Mouse (Mus musculus) intestine, postnatal 0 days (tissue): Measurements from ENCODE around the gene Bmx. TPM values are rescaled to one million over a fixed set of nuclear protein-coding genes. Genes with fewer than 3 reads are reported as not detected.

Source experiments
- ATAC-seq: fragments of 200-750 bp; cut with Nextera tagmentation; 2 replicates; pipeline ENCODE4 v1.8.0; 2017; ENCODE audit warnings: mild to moderate bottlenecking, moderate TSS enrichment, moderate library complexity
- H3K27ac ChIP-seq: fragments of 300-500 bp; sonication (generic); 2 replicates; pipeline ENCODE4 v1.5.1; 2014; ENCODE audit warnings: mild to moderate bottlenecking, low read depth, low read length, moderate library complexity
- H3K27me3 ChIP-seq: fragments of 300-500 bp; sonication (generic); replicated peaks from 2 replicates; pipeline ENCODE4 v1.6.1; 2014; ENCODE audit warnings: low read length, mixed read lengths; ENCODE audit not compliant: control insufficient read depth, insufficient read depth
- H3K36me3 ChIP-seq: fragments of 300-500 bp; sonication (generic); 2 replicates; pipeline ENCODE4 v1.6.1; 2014; ENCODE audit warnings: mild to moderate bottlenecking, moderate library complexity; ENCODE audit not compliant: control insufficient read depth, insufficient read depth
- H3K4me1 ChIP-seq: fragments of 300-500 bp; sonication (generic); replicated peaks from 2 replicates; pipeline ENCODE4 v1.6.1; 2014; ENCODE audit warnings: antibody characterized with exemption, low read length, mixed read lengths; ENCODE audit not compliant: control insufficient read depth, insufficient read depth
- H3K4me2 ChIP-seq: fragments of 300-500 bp; sonication (generic); replicated peaks from 2 replicates; pipeline ENCODE4 v1.6.1; 2014; ENCODE audit warnings: low read depth, mild to moderate bottlenecking, moderate library complexity
- H3K4me3 ChIP-seq: fragments of 300-500 bp; sonication (generic); 2 replicates; pipeline ENCODE4 v1.5.1; 2014; ENCODE audit warnings: low read depth, low read length
- H3K9ac ChIP-seq: fragments of 300-500 bp; sonication (generic); 2 replicates; pipeline ENCODE4 v1.6.1; 2014; ENCODE audit warnings: mild to moderate bottlenecking, low read depth, low read length
- H3K9me3 ChIP-seq: fragments of 300-500 bp; sonication (generic); 2 replicates; pipeline ENCODE4 v1.6.1; 2016; ENCODE audit warnings: mixed run types; ENCODE audit not compliant: control insufficient read depth
- CTCF ChIP-seq: sonication (generic); IDR thresholded peaks from 2 replicates; pipeline ENCODE4 v1.5.1; 2016; ENCODE audit warnings: low read depth, mild to moderate bottlenecking, control low read depth, antibody characterized with exemption, moderate library complexity
- WGBS: fragments of 180-500 bp; shearing (Covaris S2); extraction: QIAGEN DNeasy Blood & Tissue Kit; methylation state at CpG from one replicate; pipeline ENCODE4 v1.1.7; 2014; 5-methylcytosine and 5-hydroxymethylcytosine counted together
- polyA plus RNA-seq: library from polyadenylated mRNA; unstranded; fragments of >200 nt; fragmentation: Nextera tagmentation; extraction: Ambion mirVana; gene quantifications from 2 replicates; pipeline ENCODE4 v1.2.1, GENCODE M21; 2015

Gene Bmx
- polyA plus RNA-seq, 1 experiment from 2014 or later: 0.76 TPM

DNA sequence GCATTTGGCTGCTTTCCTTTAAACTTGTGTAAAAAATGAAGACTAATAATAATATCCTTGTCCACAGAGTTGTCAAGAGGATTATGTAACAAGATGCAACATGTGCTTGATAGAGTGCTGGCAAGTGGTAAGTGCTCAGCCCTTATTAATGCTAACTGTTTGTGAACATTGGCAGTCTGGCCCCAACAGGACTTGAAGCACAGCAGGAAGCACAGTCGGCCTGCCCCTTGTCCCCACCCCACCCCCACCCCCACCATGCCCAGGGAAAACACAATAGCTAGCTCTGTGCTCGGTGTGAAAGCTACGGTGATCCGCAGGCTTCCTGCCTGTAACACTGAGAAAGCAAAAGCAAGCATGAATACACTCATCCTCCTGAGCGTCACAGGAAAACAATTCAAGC, 12.3 kb downstream of the Bmx start:
- Histone ChIP-seq H3K4me1 (no peaks in the 10 kb centered on the region), H3K4me3 (no peak overlapping the region), H3K27me3 (no peaks in the 10 kb centered on the region), H3K9ac (no peak overlapping the region), H3K36me3 (no peaks in the 10 kb centered on the region), H3K27ac (no peak overlapping the region), H3K9me3 (no peaks in the 10 kb centered on the region), H3K4me2 (no peak overlapping the region)
- 32% methylated on average over 5 of the region's 5 CpGs for WGBS
- ATAC-seq: 0 out of 2 replicates have a peak, but pooled peaks have one; percentile 57
- TF ChIP-seq CTCF: no peak

DNA sequence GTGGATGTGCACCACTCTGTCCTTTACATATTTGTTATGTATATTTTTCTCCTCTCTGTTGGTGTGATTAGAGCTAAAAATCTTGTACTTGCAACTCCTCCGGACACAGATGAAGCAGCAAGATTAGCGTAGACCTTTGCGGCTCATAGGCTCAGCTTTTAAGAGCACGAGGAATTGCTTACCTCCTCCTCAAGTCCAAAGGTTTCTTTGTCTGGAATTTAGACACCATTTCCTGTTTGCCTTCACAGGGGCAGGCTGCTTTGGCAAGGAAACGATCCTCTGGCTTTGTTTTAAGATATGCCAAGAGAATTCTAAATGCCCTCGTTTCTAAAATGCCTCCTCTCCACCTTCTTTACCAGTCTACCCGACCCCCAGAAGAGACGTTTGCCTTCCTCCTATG, 24.6 kb downstream of the Bmx start:
- Histone ChIP-seq H3K27ac (no peak overlapping the region), H3K4me3 (no peak overlapping the region), H3K4me1 (no peaks in the 10 kb centered on the region), H3K27me3 (no peaks in the 10 kb centered on the region), H3K9me3 (no peaks in the 10 kb centered on the region), H3K36me3 (no peaks in the 10 kb centered on the region), H3K4me2 (no peak overlapping the region), H3K9ac (no peak overlapping the region)
- peak; percentile 69 for ATAC-seq
- no peak for TF ChIP-seq CTCF
- WGBS: 35% methylated on average over 8 of the region's 8 CpGs

- no peak overlapping the region for H3K4me2 ChIP-seq
- 65% methylated on average over 2 of the region's 2 CpGs for WGBS
- no peak for ATAC-seq
These were observed 36.0 kb downstream of the Bmx start for GRCm38 (mm10) chrX:164221989-164222388.

DNA sequence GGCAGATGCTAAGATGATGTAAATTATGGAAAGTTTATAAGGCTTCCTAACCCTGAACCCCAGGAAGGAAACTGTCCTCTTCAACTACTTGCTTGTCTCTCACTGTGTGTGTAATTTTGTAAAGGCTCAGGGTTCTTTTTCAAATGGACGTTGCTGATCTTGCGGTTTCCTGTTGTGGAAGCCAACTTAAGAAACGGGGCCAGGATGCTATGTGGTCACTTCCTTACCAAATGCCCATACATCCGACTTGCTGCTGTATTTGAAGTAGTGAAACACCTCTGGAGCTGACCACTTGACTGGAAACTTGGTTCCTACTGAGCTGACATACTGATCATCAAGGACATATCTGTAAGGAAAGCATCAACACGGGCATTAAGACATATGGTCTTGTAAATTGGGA, 57.4 kb downstream of the Bmx start:
- Histone ChIP-seq H3K4me2 (no peak overlapping the region), H3K4me1 (no peaks in the 10 kb centered on the region), H3K4me3 (no peak overlapping the region), H3K27me3 (no peaks in the 10 kb centered on the region), H3K27ac (no peak overlapping the region), H3K9ac (no peak overlapping the region), H3K9me3 (no peaks in the 10 kb centered on the region), H3K36me3 (no peaks in the 10 kb centered on the region)
- no peak for ATAC-seq
- TF ChIP-seq CTCF: no peak
- 68% methylated on average over 5 of the region's 5 CpGs for WGBS

More at GRCm38 (mm10) chrX:164221989-164222388, 36.0 kb downstream of the Bmx start:
- Histone ChIP-seq H3K9ac (no peak overlapping the region), H3K27me3 (no peaks in the 10 kb centered on the region), H3K4me3 (no peak overlapping the region), H3K27ac (no peak overlapping the region), H3K4me1 (no peaks in the 10 kb centered on the region), H3K9me3 (no peaks in the 10 kb centered on the region), H3K36me3 (no peaks in the 10 kb centered on the region)
- peak; percentile 53 for TF ChIP-seq CTCF

GRCm38 (mm10) chrX:164197679-164198078, 60.3 kb downstream of the Bmx start:
- no peaks in the 10 kb centered on the region for H3K4me1 ChIP-seq
- H3K4me2 ChIP-seq: no peak overlapping the region
- no peak overlapping the region for H3K9ac ChIP-seq
- no peak for TF ChIP-seq CTCF
- no peak for ATAC-seq
- 91% methylated on average over 2 of the region's 2 CpGs for WGBS
- no peak overlapping the region for H3K4me3 ChIP-seq
- H3K36me3 ChIP-seq: no peaks in the 10 kb centered on the region
- H3K9me3 ChIP-seq: no peaks in the 10 kb centered on the region
- H3K27me3 ChIP-seq: no peaks in the 10 kb centered on the region
- H3K27ac ChIP-seq: no peak overlapping the region

GRCm38 (mm10) chrX:164189880-164190279, 68.1 kb downstream of the Bmx start:
- no peaks in the 10 kb centered on the region for H3K4me1 ChIP-seq
- no peak for TF ChIP-seq CTCF
- no peaks in the 10 kb centered on the region for H3K36me3 ChIP-seq
- H3K4me2 ChIP-seq: no peak overlapping the region
- H3K27me3 ChIP-seq: no peaks in the 10 kb centered on the region
- no peak overlapping the region for H3K9ac ChIP-seq
- no peaks in the 10 kb centered on the region for H3K9me3 ChIP-seq
- no peak for ATAC-seq
- H3K4me3 ChIP-seq: no peak overlapping the region
- H3K27ac ChIP-seq: no peak overlapping the region

- Histone ChIP-seq H3K27me3 (no peaks in the 10 kb centered on the region), H3K27ac (no peak overlapping the region), H3K4me1 (no peaks in the 10 kb centered on the region), H3K36me3 (no peaks in the 10 kb centered on the region), H3K4me2 (no peak overlapping the region), H3K4me3 (no peak overlapping the region), H3K9ac (no peak overlapping the region), H3K9me3 (no peaks in the 10 kb centered on the region)
- whole genome bisulfite sequencing: 36% methylated on average over 3 of the region's 3 CpGs
- peak; percentile 85 for TF ChIP-seq CTCF
- 0 out of 2 replicates have a peak, but pooled peaks have one; percentile 46 for ATAC-seq
These were observed 74.1 kb downstream of the Bmx start for GRCm38 (mm10) chrX:164183844-164184243.
